Mouse (Mus musculus) embryo, embryonic 11 days (tissue): ENCODE data around the gene Ankrd54.
A peak's percentile ranks its signal among the peaks of the same experiment; 100 is the strongest.

Experiments used
- DNase-seq: peaks from one replicate; pipeline ENCODE4 v3.0.0-alpha.2; 2015

The Ankrd54 gene

GRCm38 (mm10) chr15:79074913-79075532 is 12.3 kb upstream of the Ankrd54 start, which contains the start of gene Eif3l:
Gene Eif3l (plus strand): TSS chr15:79075179.
- DNase-seq: peak; percentile 94

- no peak for DNase-seq
These were observed 11.8 kb upstream of the Ankrd54 start for GRCm38 (mm10) chr15:79074446-79074845.

GRCm38 (mm10) chr15:79073752-79074151 is 11.1 kb upstream of the Ankrd54 start:
- DNase-seq: no peak

- DNase-seq: peak; percentile 53
These were observed 8.7 kb upstream of the Ankrd54 start for GRCm38 (mm10) chr15:79071117-79072039.

- no peak for DNase-seq
These were observed 5.7 kb upstream of the Ankrd54 start for GRCm38 (mm10) chr15:79068416-79068815.

- DNase-seq: no peak
These were observed 4.9 kb upstream of the Ankrd54 start for GRCm38 (mm10) chr15:79067631-79068030.

GRCm38 (mm10) chr15:79066276-79066675 is 3.6 kb upstream of the Ankrd54 start:
- peak; percentile 48 for DNase-seq

- no peak for DNase-seq
These were observed 2.5 kb upstream of the Ankrd54 start for GRCm38 (mm10) chr15:79065086-79065770.

GRCm38 (mm10) chr15:79063160-79063740 is 557 bp upstream of the Ankrd54 start:
- DNase-seq: no peak

GRCm38 (mm10) chr15:79060887-79061565 is 1.7 kb downstream of the Ankrd54 start:
- no peak for DNase-seq

- no peak for DNase-seq
These were observed 4.8 kb downstream of the Ankrd54 start for GRCm38 (mm10) chr15:79057850-79058249.

GRCm38 (mm10) chr15:79056601-79057000 is 6.1 kb downstream of the Ankrd54 start:
- DNase-seq: no peak

GRCm38 (mm10) chr15:79052366-79052765 is 10.3 kb downstream of the Ankrd54 start:
- DNase-seq: no peak

GRCm38 (mm10) chr15:79051461-79052360 is 11.0 kb downstream of the Ankrd54 start:
- no peak for DNase-seq

- DNase-seq: no peak
These were observed 11.7 kb downstream of the Ankrd54 start for GRCm38 (mm10) chr15:79050964-79051363.

GRCm38 (mm10) chr15:79050160-79050845 is 12.4 kb downstream of the Ankrd54 start:
- no peak for DNase-seq

- DNase-seq: no peak
These were observed 14.5 kb downstream of the Ankrd54 start for GRCm38 (mm10) chr15:79048186-79048585.

- peak; percentile 57 for DNase-seq
These were observed 17.9 kb downstream of the Ankrd54 start for GRCm38 (mm10) chr15:79044837-79045236.

- DNase-seq: peak; percentile 70
These were observed 19.8 kb downstream of the Ankrd54 start for GRCm38 (mm10) chr15:79042721-79043491.

- DNase-seq: no peak
These were observed 21.1 kb downstream of the Ankrd54 start, which contains the start of gene Galr3 for GRCm38 (mm10) chr15:79041585-79041984. Gene Galr3 (plus strand): TSS chr15:79041885.
